Mouse (Mus musculus): ENCODE results near the gene Tgfb1.
A peak's percentile ranks its signal among the peaks of the same experiment; 100 is the strongest.

The Tgfb1 gene

DNA sequence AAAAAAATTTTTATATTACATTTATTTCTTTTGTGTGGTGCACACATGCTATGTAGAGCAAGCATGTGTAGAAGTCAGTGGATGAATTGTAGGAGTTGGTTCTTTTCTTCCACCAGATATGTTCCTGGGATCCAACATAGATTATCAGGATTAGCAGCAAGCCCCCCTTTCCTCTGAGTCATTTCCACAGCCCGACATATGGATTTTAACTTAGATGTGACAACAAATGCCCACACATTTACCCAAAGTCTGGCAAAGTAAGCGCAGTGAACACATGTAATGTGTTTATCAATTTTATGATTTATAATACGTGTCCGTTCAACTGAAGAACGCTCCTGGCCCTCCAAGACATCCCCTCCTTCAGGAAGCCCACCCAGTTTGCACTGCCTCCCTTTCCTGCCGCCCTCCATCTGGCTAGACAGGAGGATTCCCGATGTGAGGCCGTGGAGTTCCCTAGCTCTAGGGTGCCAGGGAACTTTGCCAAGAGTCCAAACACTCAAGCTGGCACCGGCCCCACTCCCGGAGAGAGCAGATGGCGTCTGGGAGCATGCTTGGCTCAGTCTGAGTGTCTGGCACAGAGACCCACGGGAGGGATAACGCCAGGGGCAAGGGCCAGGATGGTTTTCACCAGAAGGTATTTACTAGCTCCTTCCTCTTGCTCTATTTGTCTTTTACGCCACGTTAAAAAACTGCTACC is 10.6 kb upstream of the Tgfb1 start:
- peak; percentile 89 to 92 for DNase-seq

DNA sequence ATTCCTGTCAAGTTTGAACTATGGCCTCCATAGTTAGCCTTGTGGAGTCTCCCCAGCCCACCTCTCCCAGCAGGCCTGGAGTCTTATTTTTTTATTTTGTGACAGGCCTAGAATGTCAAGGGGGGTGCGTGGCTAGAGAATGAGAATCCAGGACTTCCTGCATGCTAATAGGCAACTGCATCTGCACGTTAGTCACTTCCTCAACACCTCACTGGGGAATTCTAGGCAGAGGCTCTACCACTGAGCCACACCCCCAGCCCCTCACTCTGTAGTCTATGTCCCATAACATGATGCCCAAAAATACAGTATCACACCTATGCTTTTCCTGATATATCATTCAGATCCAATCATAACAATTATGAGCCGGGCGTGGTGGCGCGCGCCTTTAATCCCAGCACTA is 9.8 kb upstream of the Tgfb1 start:
- no peak for DNase-seq

DNA sequence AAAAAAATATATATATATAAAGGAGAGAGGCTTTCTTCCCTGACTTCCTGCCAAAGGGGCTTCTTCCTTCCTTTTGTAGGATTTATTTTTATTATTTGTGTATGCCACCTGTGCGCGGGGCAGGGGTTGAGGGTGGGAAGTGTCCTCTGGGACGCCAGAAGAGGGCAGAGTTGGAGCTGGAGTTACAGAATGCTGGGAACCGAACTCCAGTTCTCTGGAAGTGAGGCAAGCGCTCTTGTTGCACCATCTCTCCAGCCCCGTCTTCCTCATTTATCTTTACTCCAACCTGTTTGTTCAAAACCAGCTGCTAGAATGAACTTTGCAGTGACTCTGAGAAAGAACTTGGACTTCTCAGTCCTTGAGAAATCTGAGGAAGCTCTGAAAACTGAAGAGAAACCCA is 6.8 kb upstream of the Tgfb1 start:
- peak in 1 of 2 experiments; percentile 45 for DNase-seq

DNA sequence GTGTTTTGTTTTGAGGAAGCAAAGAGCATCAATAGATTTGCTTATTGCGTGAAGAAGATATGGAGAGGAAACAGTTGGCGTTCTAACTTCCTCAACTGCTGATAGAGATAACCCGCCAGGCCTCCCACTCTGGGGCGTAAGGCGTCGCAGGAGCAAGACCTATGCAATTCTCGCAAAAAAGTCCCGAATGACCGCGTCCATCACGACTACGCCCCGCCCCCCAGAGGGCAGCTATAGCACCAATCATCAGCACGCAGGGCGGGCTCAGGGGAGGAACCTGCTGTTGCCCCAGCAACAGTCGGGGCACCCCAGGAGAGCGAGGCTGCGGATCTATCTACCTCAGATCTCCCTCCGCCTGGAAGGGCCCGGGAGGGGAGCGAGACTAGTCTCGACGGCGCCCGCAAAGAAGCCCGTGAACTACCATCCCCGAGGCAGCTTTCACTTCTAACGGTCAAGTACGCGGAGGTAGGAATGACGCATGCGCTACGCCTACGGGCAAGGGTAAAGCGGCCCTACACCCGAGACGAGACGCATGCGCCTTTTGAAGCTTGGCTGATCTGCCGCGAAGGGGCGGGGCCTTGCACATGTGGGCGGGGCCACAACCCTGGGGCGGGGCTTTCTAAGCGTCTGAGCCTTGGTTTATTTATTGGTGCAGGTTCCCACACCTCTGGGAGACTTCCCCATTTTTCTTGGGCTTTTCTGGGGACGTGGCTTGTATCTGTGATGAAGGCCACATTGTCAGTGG is 6.1 kb upstream of the Tgfb1 start, which contains the start of gene B9d2:
B9d2 (plus strand) TSS at position 267 of the 745 bp plus-strand sequence.
- DNase-seq: peak; percentile 95 to 96

DNA sequence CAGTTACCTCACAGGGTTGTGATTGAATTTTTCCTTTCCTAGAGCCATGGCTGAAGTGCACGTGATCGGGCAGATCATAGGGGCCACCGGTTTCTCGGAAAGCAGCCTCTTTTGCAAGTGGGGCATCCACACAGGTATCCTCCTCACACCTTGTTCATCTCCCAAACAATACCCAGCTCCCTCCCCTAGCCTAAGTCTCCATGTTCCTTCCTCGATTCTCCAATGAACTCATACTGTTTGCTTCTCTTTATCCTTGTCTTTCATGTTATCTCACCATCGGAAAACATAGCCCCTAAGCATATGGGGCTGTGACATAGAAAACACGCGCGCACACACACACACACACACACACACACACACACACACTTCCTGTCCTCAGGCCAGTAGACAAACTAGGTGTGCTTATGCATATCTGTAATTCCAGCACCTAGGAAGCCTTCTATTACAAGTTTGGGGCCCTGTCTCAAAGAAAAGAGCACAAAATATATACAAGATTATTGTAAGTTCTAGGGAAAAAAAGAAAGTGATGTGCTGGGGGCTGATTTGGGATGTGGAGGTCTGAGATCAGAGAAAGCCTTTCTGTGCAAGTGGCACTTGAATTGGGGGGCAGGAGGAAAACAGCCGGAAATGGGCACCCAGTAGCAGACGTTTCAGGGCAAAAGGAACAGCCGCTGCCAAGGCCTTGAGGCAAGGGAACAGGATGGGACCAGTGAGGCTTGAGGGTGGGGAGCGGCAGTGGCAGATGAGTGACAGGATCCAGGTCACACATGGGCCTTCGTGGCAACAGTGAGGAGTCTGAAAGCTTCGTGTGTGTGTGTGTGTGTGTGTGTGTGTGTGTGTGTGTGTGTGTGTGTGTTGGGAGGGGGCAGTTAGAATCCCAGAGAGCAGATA is 5.2 kb upstream of the Tgfb1 start:
- no peak for DNase-seq

DNA sequence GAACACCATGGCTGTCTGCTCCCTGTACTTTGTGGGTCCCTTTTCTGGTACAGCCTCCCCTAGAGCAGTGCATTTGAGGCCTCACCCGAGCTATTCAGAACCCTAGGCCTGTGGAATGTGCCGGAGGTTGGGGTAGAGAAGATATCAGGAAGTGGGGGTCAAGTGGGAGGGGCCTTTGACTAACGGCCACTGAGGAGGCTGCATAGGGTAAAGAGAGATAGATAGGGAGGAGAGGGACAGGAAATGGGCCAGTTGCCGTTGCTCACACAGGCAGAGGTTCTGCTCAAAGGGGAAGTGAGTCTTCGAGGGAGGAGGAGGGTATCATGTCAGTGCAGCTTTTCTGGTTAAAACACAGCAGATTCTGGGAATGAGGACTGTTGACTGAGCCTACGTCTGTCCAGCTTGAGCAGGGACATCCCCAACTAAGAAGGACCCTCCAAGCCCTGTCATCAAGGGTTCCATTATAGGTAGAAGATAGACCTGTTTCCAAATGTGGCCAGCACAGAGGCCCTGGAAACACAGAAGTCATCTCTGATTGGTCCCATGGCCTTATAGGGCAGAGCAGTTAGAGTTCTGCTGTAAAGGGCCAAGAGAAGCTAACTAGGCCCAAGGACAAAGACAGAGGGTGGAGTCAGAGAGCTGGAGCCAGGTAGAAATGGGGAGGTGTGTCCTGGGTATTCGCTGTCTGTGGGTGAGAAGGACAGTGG is 3.2 kb upstream of the Tgfb1 start:
- DNase-seq: peak; percentile 43 to 51

DNA sequence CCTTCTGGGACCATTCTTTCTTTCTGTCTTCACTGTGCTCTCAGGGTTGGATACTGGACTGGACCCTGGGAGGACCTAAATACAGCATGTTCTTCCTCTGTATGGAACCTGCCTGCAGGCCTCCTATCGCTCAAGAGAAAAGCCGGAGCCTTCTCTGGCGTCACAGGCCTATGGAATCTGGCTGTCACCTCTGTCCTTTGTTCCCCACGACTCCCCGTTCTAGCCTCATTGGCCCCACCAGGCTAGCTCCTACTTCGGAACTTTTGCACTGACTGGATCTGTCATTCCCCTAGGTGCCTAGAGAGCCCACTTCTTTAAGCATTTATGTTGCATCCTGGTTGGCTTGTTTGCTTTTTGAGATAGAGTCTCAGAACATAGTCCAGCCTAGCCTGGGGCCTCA is 2.1 kb upstream of the Tgfb1 start:
- no peak for DNase-seq

DNA sequence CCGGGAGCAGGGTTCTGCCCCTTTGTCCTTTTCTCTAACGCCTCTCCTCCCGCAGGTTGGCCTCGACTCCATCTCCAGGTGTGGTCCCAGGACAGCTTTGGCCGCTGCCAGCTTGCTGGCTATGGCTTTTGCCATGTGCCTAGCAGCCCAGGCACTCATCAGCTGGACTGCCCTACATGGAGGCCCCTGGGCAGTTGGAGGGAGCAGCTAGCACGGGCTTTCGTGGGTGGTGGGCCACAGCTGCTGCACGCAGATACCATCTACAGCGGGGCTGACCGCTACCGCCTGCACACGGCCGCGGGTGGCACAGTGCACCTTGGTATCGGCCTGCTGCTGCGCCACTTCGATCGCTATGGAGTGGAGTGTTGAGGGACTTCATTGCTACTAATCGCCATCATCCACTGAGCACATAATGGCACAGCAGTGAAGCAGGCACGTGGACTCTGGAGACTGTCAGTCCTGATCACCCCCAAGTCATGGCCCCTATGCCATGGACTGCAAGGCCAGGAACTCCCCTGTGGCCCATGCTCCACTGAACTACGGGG is 804 bp upstream of the Tgfb1 start:
- DNase-seq: no peak

DNA sequence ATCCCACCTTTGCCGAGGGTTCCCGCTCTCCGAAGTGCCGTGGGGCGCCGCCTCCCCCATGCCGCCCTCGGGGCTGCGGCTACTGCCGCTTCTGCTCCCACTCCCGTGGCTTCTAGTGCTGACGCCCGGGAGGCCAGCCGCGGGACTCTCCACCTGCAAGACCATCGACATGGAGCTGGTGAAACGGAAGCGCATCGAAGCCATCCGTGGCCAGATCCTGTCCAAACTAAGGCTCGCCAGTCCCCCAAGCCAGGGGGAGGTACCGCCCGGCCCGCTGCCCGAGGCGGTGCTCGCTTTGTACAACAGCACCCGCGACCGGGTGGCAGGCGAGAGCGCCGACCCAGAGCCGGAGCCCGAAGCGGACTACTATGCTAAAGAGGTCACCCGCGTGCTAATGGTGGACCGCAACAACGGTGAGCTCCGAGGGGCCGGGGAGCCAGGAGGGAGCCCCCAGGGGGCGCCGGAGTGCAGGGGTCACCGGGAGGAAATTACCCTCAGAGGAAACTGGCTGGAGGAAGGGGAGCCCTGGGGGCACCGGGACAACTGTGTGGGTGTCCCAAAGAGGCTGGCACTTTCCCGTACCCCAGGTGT is 1.1 kb downstream of the Tgfb1 start:
- peak; percentile 71 to 72 for DNase-seq

DNA sequence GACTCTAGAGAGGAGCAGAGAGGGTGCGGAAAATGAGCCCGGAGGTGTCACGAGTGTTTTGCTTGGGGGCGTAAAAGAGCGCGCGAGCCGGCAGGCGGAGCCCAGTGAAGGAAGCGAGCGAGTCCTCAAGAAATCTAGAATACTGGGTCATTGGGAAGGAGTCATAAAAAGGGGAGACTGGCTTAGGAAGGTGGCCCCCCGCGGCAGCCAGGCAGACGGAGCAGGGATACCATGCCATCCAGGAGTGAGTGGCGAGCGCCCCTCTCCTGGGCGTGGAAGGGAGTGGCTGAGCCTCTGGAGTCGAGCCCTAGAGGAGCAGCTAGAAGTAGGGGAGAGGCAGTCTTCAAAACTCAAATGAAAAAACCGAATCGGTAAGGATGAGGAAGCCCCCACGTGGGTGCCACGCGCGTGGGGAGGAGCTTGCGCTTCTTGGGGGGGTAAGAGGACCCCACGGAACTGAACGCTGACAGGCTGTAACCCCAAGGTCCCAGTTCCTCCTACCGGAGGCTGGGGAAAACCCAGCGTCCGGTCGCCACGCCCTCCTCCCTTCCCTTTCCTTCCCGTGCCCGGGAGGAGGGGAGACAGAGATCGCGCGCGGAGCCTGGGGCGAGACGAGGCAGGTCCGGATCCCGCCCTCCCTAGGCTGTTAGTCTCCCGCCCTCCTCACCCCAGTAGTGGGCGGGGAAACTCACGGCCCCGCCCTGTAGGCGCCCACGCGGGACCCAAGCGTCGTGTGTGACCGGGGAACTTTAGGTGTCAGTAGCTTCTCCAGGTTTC is 2.2 kb downstream of the Tgfb1 start:
- DNase-seq: peak; percentile 89 to 93

DNA sequence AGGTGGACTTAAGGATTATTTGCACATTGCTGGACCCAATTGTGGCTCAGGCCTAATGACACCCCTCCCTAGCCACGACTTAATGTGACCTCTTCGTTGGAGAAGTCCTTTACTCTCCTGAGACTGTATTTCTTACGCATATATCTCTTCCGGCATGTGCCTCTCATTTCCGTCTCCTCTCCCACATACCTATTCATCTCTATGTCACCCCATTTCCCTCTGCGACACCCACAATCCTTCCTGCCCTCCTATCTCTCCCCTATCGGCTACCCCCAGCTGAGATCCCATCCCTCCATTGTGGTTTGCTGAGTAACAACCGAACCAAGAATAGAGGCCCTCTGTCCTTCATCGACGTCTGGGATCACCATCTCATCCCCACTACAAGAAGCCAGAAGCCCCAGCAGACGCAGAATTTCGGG is 2.8 kb downstream of the Tgfb1 start:
- no peak for DNase-seq

DNA sequence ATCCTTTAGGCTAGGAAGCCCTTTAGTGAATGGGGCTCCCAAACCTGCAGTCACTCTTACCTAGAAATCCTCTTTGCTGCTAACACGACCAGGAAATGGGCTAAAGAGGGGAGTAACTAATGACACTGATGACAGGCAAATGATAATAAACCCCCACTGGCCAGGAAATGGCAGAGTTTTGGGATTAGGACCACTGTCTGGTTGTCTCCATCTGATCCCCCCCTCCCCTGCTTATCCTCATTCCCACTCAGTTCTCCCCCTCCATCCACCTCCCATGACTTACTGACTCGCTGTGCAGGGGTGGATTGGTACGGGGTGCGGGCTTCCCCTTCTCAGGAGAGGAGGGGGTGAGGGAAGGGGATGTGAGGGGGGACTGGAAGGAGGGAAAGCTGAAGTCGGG is 3.2 kb downstream of the Tgfb1 start:
- DNase-seq: no peak

DNA sequence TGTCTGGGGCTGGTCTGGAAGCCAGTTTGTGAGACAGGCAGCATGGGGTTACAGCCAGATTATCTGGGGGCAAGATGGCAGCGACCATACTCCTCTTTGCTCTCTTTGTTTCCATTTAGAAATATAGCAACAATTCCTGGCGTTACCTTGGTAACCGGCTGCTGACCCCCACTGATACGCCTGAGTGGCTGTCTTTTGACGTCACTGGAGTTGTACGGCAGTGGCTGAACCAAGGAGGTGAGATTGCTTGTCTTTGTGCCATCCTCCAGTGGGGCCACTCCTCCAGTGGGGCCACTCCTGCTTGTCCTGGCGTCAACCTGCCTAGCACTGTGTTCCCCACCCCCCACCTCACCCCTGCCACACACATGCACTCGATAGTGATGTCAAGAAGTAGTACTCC is 7.3 kb downstream of the Tgfb1 start:
- DNase-seq: no peak

DNA sequence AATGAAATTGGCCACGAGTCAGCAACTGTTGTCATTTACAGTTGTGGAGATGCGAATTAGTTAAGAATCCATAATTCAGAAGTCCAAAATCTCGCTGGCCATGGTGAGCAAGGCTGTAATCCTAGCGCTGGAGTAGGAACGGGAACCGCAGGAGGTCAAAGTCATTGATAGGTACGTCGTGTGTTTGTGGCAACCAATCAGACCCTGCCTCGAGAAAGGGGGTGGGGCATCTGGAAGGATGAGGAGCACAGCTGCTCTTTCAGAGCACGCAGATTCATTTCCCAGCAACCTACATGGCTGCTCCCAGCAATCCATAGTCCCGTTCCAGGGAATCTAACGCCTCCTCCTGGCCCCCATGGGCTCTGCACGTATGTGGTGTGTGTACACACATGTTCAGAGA is 13.0 kb downstream of the Tgfb1 start:
- peak in 1 of 2 experiments; percentile 9 for DNase-seq

DNA sequence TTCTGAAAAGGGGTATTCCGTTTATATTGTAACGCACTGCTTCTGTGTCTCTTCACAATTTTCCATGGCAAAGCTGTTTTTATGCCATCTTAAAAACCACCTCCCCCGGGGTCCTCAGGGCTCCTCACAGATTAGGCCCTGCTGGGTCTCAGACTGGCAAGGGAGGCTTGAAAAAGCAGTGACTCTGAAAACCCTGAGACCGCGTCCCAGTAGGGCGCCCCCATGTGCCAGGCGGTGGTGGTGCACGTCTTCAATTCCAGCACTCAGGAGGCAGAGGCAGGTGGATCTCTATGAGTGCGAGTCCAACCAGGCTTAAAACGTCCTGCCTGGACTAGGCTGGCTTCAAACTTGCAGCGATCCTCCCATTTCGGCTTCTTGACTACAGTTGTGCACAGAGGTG is 13.9 kb downstream of the Tgfb1 start:
- DNase-seq: peak in 1 of 2 experiments; percentile 5

DNA sequence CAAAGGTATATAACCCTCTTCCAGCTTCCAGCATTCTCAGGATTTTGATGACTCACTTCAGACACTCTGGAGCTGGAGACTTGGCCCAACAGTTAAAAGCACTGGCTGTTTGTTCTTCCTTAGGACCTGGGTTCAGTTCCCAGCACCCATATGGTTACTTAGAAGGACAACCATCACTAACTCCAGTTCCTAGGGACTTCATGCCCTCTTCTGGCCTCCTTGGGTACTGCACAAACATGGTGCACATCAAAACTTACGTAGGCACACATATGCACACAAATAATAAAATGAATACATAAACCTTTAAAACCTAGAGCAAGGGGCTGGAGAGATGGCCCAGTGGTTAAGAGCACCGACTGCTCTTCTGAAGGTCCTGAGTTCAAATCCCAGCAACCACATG is 15.5 kb downstream of the Tgfb1 start:
- DNase-seq: no peak

DNA sequence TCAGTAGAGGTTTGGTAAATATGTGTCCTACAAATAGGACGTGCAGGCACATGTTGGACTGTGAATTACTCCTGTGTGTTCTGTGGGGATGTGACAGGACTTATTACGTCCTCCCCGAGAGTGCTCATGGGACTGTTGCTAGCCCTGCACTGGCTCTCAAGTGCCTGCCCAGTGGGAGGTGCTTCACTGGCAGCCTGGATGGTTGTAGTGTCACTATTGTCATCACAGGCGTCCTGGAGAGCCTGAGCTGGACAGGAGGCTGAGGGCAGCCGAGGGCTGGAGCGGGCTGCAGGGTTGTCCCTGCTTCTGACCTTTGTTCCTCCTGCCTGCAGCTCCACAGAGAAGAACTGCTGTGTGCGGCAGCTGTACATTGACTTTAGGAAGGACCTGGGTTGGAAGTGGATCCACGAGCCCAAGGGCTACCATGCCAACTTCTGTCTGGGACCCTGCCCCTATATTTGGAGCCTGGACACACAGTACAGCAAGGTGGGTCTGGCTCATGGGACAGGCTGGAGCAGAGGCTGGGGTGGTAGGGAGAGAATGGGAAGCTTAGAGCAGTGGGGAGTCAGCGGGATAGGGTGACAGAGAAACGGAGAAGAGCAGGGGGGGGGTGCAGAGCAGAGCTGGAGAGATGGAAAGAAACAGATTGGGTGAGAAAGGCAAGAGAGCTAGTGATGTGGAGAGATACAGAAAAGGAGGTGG is 17.1 kb downstream of the Tgfb1 start:
- no peak for DNase-seq

DNA sequence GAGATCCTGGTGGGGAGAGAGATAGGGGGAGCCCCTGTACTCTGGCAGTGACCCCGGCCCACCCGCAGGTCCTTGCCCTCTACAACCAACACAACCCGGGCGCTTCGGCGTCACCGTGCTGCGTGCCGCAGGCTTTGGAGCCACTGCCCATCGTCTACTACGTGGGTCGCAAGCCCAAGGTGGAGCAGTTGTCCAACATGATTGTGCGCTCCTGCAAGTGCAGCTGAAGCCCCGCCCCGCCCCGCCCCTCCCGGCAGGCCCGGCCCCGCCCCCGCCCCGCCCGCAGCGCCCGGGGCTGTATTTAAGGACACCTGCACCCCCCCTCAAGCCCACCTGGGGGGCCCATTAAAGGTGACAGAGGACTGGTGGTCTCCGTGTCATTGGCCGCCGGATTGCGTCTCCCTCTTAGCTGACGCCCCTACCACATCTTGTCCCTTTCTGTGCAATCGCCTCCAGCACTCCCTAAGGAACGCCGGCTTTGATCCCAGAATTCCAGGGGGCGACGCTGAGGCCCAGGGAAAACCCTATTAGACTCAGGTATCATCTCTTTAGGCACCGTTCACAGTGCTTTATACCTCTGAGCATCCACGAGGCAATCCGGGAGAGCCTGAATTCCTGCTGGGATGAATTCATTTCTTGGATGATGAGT is 18.0 kb downstream of the Tgfb1 start:
- no peak for DNase-seq

DNA sequence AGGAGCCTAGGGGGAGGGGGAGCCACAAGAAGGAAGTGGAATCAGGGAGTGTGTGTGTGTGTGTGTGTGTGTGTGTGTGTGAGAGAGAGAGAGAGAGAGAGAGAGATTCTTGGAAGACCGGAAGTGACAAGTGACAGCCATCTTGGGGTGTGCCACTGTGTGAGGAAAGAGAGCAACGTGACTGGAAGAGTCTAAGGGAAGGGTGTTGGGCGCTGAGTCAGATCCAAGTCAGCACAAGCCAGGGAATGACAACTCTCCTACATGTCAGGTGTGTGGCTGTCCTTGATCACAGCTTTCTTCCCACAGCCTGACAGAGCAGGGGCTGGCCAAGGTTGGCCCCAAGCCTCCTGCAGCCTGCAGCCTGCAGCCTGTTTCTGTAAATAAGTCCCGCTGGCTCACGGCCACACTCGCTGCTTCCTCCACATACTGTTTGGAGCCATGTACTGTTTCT is 19.0 kb downstream of the Tgfb1 start:
- DNase-seq: peak; percentile 58 to 60
